Mouse (Mus musculus): ENCODE measurements around the gene Kctd17.

Gene Kctd17

GRCm38 (mm10) chr15:78447746-78448535 is 19.6 kb downstream of the Kctd17 start:
- peak; percentile 88 for DNase-seq (ENCODE audit: low spot score)

- peak; percentile 80 for DNase-seq (ENCODE audit: low spot score)
Observed at GRCm38 (mm10) chr15:78449131-78449530, 20.8 kb downstream of the Kctd17 start.

DNA sequence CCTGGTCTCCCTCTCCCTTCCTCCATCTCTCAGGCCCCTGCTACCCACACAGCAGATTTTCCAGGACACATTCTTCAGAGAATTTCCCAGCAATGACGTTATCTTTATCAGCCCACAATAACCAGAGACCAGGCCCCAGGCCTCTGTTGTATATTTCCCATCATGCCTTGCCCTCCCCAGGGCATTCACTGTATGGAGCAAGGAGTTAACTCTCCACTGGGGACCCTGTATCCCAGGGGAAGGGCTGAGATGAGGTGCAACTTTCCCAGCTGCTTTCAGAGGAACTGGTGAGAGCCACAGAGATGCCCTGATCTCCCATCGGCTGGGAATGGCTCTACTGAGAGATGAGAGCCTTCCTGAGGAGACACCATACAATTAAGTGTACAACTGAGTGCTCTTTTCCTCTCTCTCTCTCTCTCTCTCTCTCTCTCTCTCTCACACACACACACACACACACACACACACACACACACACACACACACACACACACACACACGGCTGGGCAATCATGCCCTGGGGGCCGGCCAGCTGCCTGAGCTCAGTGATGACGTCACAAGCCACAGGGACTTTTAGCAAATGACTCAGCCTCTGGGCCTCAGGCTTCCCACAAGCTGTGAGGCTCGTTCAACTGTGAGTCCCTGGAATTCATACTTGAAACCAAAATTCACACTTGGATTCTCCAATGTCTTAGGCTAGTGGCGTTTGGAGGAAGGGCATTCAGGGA is 21.5 kb downstream of the Kctd17 start:
- DNase-seq (ENCODE audit: low spot score) = peak; percentile 49

DNA sequence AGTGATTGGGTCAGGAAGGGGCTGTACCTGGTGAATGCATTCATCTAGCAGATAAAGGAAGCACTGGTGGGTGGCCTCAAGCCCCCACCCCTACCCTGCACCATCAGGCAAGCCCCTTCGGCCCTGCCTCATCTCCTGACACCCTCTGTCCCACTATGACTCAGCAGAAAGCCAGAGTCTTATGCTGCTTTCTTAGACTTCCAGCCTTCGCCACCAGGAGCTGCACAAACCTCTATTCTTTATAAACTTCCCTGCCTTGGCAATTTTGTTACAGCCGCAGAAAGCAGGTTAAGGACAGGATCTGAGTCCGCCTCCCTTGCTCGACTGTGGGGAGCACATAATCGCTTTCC is 22.0 kb downstream of the Kctd17 start:
- no peak for DNase-seq (ENCODE audit: low spot score)

- DNase-seq (ENCODE audit: low spot score) = no peak
Observed at GRCm38 (mm10) chr15:78451201-78451600, 22.8 kb downstream of the Kctd17 start.

GRCm38 (mm10) chr15:78452929-78453328 is 24.6 kb downstream of the Kctd17 start:
- no peak for DNase-seq (ENCODE audit: low spot score)

DNA sequence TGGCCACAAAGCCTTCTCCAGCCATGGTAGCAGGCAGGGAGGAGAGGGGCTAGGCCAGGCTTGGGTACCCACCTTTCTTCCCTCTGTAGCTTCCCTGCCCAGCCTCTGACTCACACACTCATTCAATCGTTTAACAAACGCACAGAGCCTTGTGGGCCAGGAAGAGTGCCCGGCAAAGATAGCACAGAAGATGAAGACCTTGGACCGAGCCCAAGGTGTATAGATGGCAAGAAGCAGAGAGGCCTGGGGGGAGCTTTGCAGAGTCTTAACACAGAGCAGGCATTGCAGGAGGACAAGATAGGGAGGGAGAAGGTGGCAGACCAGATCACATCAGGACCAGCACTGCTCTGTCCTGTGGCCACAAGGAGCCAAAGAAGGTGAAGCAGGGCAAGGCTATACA is 26.8 kb downstream of the Kctd17 start:
- DNase-seq (ENCODE audit: low spot score) = no peak

- DNase-seq (ENCODE audit: low spot score) = no peak
Observed at GRCm38 (mm10) chr15:78456051-78456450, 27.7 kb downstream of the Kctd17 start.

DNA sequence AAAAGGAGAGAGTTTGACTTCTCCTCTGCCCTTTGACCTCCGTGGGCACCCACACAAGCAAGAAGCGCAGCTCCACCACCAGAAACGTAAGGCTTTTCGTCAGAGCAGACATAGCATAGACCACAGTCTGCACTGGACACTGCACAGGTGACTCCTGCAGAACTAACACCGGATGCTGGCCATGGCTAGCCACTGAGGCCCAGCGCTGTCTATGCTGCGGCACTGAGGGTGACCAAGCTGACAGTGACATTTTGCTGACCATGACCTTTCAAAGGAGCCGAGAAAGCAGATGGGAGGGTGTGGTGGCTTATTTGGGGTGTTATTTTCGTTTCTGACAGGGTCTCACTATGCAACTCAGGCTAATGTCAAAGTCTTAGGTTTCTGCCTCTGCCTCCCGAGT is 28.8 kb downstream of the Kctd17 start:
- DNase-seq (ENCODE audit: low spot score) = no peak

DNA sequence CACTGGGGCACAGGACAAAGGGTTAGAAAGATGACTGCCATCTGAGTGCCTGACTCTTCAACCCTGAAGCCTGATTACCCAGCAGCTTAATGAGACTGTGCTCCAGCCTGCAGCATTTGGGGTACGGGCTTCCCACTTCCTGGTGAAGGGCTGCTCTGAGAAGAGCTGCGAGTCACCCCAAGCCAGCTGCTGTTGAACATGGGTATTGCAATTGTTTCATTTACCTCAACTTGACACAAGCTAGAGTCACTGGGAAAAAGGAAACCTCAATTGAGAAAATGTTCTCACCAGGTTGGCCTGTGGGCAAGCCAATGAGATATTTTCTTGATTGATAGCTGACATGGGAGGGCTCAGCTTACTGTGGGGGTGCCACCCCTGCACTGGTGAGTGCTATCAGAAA is 34.6 kb downstream of the Kctd17 start:
- no peak for DNase-seq (ENCODE audit: low spot score)

DNA sequence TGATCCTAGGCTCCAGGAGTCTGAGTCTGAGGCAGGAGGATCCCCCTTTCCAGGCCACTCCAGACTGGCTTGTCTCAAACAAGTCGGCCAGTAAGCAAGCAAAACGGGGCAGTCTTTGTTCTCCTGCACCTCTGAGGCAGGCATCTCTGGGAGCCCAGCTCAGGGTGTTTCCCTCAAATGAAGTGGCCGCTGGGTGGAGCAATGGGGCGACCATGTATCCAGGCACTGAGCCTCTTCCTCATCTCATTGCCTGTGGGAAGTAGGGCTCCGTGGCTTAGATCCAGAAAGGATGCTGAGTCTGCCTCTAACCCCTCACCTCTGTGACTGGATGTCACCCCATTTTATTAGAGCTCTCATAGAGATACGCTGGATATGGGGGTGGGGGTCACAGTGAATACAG is 38.4 kb downstream of the Kctd17 start:
- no peak for DNase-seq (ENCODE audit: low spot score)

DNA sequence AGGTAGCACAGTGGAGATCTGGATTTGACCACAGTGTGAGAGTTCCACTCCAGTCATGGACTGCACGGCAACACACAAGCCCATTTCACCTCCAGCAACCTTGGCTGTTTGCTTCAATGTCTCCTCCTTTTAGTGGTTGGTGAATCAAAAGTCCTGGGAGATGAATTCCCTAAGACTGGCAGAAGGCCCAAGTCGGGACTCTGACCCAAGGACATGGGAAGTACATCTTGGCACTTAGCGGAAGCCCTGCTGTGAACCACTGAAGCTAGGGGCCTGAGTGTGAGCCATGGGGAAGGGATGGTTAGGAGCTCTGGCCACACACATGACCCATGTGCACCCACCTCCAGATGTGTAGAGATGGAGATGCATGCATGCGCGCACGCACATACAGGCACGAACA is 39.2 kb downstream of the Kctd17 start:
- DNase-seq (ENCODE audit: low spot score) = no peak

DNA sequence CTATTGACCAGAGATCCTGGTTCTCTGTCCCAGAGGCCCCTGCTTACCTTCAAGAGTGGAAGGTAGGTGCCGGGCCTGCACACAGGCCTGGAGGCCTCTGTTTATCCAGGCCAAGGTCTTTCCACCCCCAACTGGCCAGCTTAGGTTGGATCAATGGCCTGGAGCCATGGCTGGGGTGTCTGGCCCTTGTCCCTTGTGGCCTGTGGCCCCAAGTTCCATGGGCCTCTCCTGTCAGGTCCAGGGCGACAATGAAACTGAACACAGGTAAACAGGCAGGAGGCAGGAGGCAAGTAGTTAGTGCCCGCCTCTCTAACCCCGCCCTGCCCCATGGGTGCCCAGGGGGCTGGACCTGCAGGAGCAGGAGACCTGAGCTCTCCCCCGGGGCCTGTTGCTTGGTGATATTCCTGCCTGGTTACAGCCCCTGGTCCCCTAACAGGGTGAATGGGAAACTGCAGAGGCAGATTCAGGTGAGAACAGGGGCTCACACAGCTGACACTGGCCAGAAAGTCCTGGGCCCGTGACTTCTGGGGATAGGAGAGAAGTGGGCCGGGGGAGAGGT is 40.1 kb downstream of the Kctd17 start, which contains the start of gene Tmprss6:
Gene Tmprss6 (minus strand): TSS at position 256 of the 559 bp plus-strand sequence.
- DNase-seq (ENCODE audit: low spot score) = no peak

- no peak for DNase-seq (ENCODE audit: low spot score)
Observed at GRCm38 (mm10) chr15:78470495-78471276, 42.3 kb downstream of the Kctd17 start.

DNA sequence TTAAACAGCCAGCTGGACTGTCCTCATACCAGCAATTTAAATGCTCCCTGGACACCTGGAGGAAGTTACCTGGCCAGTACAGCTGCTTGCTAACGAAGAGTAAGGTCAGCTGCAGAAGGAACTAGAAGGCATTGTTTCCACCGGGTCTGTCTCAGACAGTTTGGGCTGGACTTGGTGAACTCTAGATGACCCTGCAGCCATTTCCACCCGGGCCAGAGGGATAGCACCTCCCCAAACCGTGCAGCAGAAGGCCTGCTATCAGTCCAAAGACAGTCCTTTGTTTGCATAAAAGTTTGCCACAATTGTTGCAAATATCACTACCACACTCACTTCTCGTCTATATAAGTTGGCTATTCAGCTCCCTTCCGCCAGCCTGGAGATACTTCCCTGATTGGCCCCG is 43.5 kb downstream of the Kctd17 start:
- no peak for DNase-seq (ENCODE audit: low spot score)

GRCm38 (mm10) chr15:78473442-78473841 is 45.1 kb downstream of the Kctd17 start:
- no peak for DNase-seq (ENCODE audit: low spot score)

GRCm38 (mm10) chr15:78475604-78476031 is 47.3 kb downstream of the Kctd17 start:
- no peak for DNase-seq (ENCODE audit: low spot score)

GRCm38 (mm10) chr15:78476878-78477277 is 48.5 kb downstream of the Kctd17 start:
- no peak for DNase-seq (ENCODE audit: low spot score)

DNA sequence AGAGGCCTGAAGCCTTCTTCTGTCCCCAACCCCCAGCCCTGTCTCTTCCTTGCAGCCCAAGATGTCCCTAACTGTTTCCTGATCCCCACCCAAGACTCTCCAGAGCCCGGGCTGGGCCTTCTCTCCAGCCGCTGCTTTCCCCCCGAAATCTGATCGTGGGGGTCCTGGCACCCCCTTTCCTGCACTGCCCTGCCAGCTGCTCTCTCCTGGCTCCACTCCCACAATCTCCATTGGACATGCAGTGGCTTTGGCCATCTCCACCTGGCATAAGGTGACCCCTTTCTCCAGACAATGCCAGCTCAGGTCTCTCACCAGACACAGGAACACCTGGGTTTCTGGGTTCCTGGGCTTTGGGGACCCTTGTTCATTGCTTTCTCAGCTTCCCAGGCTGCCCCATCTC is 49.7 kb downstream of the Kctd17 start:
- DNase-seq (ENCODE audit: low spot score) = no peak

GRCm38 (mm10) chr15:78479470-78479869 is 51.1 kb downstream of the Kctd17 start:
- no peak for DNase-seq (ENCODE audit: low spot score)

DNA sequence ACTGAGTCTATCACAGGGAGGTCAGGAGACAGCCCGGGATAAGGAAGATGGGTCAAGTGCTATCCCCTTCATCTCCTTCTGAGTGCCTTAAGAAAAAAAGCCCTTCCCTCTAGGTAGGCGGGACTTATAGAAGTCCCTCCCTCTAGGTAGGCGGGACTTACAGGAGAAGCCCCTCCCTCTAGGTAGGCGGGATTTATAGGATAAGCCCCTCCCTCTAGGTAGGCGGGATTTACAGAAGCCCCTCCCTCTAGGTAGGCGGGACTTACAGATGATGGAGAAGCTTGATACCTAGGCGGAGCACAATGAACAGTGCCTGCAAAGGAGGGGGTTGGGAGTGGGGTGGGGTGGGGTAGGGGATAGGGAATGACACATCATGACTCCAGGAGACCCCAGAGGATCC is 51.7 kb downstream of the Kctd17 start:
- no peak for DNase-seq (ENCODE audit: low spot score)

- DNase-seq (ENCODE audit: low spot score) = no peak
Observed at GRCm38 (mm10) chr15:78480991-78481390, 52.6 kb downstream of the Kctd17 start.

Measured in yolk sac, embryonic 10.5 days (tissue).